Mouse (Mus musculus) embryo, embryonic 9.5 days (tissue): ENCODE measurements at regions not wholly inside any gene's neighbourhood (a gene's known extent, or its start where the extent isn't known, plus 50 kb on each side); places are given as distances from the start of the nearest gene placed in this dataset.
A peak's percentile ranks its signal among the peaks of the same experiment; 100 is the strongest.

ENCODE experiments used
- DNase-seq: peaks from one replicate; pipeline ENCODE4 v3.0.0-alpha.2; 2017; ENCODE audit errors: extremely low spot score

- DNase-seq = no peak
Observed at GRCm38 (mm10) chr13:97394756-97395454, 154.0 kb downstream of the Enc1 start.

DNA sequence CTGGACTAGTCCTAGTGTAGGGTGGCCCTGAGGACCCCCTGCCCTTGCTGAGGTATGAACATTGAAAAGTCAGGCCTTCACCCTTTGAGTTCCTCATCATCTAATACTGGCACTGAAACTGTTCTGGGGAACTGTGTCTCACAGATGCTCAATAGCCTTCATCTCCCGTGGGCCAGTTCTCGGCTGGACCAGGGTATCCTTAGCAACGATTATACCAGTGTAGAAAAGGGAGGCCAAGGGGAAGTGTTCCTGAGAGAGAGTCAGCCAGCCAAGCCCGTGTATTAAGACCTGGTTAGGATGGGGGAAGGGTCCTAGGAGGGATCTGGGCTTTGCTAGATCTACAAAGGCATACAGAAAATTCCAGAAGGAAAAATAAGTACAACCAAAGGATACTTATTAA is 153.2 kb downstream of the Enc1 start:
- DNase-seq = no peak

DNA sequence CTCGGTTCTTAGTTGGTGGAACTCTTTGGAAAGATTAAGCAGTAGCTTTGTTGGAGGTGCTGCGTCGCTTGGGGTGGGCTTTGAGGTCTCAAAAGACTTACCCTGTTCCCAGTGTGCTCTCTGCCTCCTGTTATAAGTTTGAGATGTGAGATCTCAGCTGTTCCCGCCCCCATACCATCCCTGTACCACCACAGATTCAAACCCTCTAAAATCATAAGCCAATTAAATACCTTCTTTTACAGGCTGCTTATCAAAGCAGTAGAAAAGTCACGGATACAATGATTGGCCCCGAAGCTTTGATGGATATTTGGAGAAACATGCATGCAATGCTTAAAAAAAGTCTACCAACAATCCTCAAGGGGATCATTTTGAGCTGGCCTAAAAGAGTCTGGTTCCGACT is 152.6 kb downstream of the Enc1 start:
- no peak for DNase-seq

- peak; percentile 39 for DNase-seq
Observed at GRCm38 (mm10) chr13:97390449-97390930, 149.6 kb downstream of the Enc1 start.

GRCm38 (mm10) chr13:97388851-97389479 is 148.1 kb downstream of the Enc1 start:
- DNase-seq = no peak

DNA sequence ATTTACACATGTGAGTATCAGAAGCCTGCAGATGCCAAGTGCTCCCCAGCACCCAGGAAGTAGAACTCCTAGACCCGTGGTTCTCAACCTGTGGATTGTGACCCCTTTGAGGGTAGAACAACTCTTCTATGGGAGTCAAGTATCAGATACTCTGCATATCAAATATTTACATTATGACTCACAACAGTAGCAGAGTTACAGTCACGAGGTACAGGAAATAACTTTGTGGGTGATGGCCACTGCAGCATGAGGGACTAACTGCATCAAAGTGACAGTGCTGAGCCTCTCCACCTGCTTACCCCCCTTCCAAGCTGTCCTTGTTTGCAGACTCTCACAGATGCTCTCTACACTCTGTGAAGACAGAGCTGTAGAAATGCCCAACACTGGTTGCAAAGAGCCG is 145.6 kb downstream of the Enc1 start:
- no peak for DNase-seq

GRCm38 (mm10) chr13:97385531-97385930 is 144.6 kb downstream of the Enc1 start:
- no peak for DNase-seq

- DNase-seq = no peak
Observed at GRCm38 (mm10) chr13:97384091-97384777, 143.3 kb downstream of the Enc1 start.

GRCm38 (mm10) chr13:97383351-97383750 is 142.4 kb downstream of the Enc1 start:
- DNase-seq = no peak

- no peak for DNase-seq
Observed at GRCm38 (mm10) chr13:97380366-97380765, 139.5 kb downstream of the Enc1 start.

DNA sequence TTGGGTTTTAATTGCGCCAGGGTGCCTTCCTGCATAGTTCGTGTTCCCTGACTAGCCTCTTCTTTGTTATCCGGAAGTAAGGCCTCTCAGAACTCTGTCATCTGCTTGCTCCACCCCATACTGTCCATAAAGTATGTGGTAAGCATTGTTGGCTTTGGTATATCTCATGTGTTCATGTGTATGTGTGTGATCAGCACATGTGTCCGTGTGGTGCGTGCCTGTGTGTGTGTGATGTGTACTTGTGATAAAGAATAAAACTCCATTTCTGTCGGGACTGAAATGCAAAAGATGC is 135.3 kb downstream of the Enc1 start:
- DNase-seq = no peak

DNA sequence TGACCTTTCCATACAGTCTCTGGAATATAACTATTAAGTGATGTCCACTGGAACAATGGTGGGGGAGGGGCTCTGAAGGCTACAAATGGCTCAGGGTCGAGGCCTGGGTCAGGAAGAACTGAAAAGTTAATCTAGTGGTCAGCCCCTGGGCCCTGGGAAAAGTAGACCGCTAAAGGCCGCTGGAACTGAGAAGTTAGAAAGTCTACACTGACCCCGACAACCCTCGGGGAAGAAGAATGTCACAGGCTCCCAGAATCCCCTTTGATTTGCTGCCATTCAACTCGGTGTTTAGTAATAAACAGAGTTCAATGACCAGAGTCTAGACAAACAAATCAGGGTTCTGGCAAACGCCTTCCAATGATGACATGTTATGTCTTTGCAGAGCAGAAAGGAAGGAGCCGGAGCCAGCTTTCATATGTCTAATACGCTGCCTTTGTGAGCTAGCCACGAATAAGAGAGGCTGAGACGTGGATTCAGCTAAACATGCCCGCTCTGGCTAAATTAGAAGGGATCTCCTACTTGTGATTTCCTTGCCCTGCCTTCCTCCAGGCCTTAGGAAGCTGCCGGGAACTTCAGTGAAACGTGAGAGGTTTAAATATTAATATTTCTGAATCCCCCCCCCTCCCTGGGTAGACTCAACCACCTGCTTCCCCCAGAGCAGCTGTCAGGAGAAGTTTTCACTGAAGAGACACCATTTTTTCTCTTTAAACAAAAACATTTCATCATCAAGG is 134.8 kb downstream of the Enc1 start:
- DNase-seq = peak; percentile 59

- no peak for DNase-seq
Observed at GRCm38 (mm10) chr13:97372348-97372747, 131.4 kb downstream of the Enc1 start.

- DNase-seq = no peak
Observed at GRCm38 (mm10) chr13:97371200-97371599, 130.3 kb downstream of the Enc1 start.

GRCm38 (mm10) chr13:97366723-97367122 is 125.8 kb downstream of the Enc1 start:
- DNase-seq = no peak

DNA sequence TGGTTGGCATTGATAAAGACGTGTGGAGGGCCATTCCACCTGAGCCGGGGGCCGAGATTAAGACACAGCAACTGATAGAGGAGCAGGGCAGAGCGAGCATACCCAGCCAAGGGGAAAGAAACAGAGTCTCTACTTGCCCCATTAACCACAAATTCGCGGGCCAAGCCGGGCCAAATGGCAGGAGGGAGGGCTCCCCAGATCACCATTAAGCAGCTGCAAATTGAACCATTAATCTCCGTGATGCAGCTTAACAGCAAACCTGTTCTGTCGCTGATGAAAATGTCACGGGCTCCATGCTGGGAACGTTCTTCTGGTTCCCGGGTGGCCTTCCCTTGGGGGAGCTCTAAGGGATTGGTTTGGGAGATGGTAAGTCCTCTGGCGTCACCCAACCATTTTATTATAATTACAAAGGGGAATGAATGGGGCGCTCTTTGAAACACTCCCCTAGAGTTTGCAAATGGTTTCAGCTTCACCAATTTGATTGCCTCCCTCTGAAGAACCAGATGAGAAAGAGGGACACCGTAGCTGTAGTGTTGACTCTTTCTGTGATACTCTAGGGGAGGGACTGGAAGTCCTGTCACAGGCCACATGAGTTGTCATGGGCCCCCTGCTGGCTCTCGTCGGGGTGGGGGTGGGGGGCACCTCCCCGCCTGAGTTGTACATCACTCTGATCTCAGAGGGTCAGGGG is 124.8 kb downstream of the Enc1 start:
- DNase-seq = no peak

DNA sequence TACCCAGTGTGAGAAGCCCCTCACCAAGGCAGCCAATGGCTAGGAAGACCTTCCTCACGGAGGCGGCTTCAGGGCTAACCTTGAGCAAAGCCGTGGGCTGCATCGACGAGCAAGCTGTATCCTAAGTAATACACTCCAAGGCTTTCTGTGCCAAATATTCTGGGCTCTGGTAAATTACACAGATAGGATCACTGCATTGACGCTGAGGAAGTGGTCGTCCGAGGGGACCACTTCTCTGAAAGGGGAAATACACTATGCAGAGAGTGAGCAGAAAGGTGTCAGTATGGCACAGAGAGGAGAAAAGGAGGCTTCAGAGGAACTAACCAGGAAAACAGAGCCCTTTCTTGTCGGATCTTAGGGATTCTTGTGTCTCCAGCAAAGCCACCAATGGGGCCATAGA is 124.1 kb downstream of the Enc1 start:
- no peak for DNase-seq

- DNase-seq = no peak
Observed at GRCm38 (mm10) chr13:97363765-97364164, 122.9 kb downstream of the Enc1 start.

GRCm38 (mm10) chr13:97363214-97363613 is 122.3 kb downstream of the Enc1 start:
- no peak for DNase-seq

- DNase-seq = no peak
Observed at GRCm38 (mm10) chr13:97360551-97360950, 119.6 kb downstream of the Enc1 start.

- DNase-seq = no peak
Observed at GRCm38 (mm10) chr13:97358781-97359305, 117.9 kb downstream of the Enc1 start.

DNA sequence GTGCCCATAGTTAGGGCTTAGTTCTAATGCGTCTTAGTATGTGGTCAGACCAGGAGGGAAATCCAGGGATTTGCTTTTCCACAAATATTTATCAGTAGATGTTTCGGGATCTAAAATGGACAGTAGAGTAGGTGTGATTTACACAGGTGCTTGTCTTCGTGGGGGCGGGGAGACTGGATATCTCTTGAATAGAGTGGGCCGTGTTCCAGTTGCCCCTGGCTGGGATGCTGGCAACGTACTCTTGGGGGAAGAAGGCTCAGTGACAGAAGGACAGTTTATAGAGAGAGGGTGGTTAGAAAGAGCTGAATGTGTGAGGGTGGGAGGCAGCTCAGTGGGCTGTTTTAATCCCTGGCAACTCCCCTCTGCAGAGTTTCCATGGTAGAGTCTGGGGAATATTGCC is 117.4 kb downstream of the Enc1 start:
- DNase-seq = no peak
